Mouse (Mus musculus) monocyte, adult 59 days (primary cell): ENCODE measurements around the gene Cyp2d26. TPM values are rescaled to one million over a fixed set of nuclear protein-coding genes. Genes with fewer than 3 reads are reported as not detected.

Experiments
- total RNA-seq, 2 experiments: library from RNA; stranded (reverse); gene quantifications; one replicate each; pipeline ENCODE4 v1.2.4; 2023

The Cyp2d26 gene
- not detected for total RNA-seq

GRCm38 (mm10) chr15:82794277-82794676, at the start of gene Cyp2d26:
TSS of gene Cyp2d26 (minus strand) at chr15:82794294.

DNA sequence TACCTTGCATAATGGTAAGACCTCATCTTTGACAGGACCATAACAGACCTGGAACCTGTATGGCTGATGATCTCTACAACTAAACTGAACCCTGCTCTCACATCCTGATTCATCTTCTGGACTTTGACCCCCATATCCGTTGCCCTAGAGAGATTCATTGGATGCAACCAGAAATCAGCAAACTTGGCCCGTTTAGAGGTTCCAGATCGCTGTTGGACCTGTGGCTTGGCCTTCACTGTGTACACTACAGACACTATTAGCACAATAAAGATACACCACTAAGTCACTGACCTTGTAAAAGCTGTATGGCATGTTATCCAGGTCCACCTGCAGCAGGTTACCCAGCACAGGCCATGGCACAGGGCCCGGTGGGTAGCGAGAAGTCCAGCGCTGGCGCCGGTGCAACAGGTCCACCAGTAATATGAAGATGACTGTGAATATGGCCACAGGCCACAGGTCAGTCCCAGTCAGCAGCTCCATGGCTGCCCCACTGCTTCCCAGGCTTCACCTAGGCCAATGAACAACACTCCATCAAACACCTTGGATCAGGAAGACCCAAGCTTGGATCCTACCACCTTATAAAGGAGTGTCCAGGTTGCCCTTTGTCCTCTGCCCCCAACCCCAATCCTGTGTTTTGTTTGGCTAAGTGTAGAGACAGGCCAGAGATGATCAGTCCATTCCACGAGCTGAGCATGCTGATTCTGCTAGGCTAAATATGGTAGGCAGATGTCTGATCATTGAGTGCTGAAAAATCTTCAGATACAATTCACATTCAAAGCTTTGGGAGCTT, 30.3 kb downstream of the Cyp2d26 start, which contains the start of gene Cyp2d40:
Cyp2d40 (minus strand) TSS at position 553 of the 790 bp plus-strand sequence.

Other genes with a start within 250 kb of the Cyp2d26 start
- gene Cyp2d12, start 239.2 kb downstream of the Cyp2d26 start, total RNA-seq = not detected
- gene Cyp2d34, start 173.3 kb downstream of the Cyp2d26 start, total RNA-seq = not detected
- not detected for gene Cyp2d40, start 30.1 kb downstream of the Cyp2d26 start, total RNA-seq
- 100 to 1,000 TPM; 109 to 118 TPM for gene Tcf20, start 193.6 kb upstream of the Cyp2d26 start, total RNA-seq
- gene Nfam1, start 239.0 kb upstream of the Cyp2d26 start, total RNA-seq = 100 to 1,000 TPM; 449 to 460 TPM